Mouse (Mus musculus): ENCODE measurements around the gene Zfp101. TPM values are rescaled to one million over a fixed set of nuclear protein-coding genes. Genes with fewer than 3 reads are reported as not detected.

Gene Zfp101
- 1 to 10 TPM; 6.6 to 6.8 TPM for total RNA-seq (2021)

DNA sequence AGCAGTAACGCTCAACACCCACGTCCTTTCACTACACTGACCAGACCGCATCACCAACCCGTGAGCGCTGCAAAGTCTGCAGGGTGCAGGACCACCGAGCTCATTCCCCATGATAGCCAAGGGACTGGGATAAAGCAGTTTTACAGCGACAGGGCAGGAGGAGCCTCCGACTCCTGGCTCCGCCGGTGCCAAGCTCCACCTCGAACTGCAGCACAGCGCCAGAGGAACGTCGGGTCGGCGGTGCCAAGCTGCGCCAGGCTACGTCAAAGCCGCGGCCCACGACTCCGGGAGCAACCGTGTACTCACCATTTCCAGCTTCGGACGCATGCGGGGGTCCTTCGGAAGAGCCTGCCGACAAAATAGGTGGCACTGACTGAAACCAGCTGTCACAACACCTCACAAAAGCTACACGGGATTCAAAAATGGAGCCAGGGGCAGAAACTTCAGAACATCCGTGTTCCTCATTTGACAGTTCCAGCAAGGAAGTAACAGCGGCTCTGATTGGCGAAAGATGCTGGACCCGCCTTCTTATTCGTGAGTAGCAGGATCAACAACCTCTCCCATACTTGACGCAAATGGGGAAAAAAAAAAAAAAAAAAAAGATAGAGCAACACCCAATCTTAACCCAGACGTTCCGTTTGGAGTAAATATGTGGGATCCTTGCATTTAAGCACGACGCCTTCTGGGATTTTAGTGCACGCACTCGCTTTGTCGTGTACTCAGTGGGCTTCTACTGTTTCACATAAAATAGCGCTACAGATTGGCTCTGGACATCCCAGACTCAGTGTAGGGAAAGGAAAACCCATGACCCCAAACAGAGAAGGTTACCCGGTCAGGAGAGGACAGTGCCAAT is at the start of gene Zfp101:
Gene Zfp101 (minus strand): TSS at position 460 of the 853 bp plus-strand sequence.
- peak; percentile 95 to 96 for DNase-seq
- intact Hi-C loops (cut with DNase I) = loop anchor here (5.0 to 10.0 kb wide), 2 partner anchors 37 to 310 kb away; partner anchors contain the start of genes Zfp563 and Zfp81

DNA sequence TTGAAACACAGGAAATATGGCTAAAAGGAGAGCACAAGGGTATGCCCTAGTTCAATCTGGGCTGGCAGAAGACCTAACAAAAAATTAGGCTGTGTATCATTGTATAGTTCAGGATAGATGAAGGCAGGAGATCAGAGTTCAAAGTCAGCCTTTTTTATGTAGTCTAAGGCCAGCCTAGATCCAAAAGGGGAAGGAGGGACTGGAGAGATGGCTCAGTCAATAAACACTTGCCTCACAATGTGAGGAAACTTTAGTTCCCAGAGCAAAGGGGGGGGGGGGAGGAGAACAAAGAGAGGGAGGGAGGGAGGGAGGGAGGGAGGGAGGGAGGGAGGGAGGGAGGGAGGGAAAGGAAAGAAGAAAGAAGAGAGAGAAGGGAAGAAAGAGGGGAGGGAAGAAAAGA is 46.7 kb upstream of the Zfp101 start:
- intact Hi-C loops (cut with DNase I) = no loop called here
- no peak for DNase-seq

DNA sequence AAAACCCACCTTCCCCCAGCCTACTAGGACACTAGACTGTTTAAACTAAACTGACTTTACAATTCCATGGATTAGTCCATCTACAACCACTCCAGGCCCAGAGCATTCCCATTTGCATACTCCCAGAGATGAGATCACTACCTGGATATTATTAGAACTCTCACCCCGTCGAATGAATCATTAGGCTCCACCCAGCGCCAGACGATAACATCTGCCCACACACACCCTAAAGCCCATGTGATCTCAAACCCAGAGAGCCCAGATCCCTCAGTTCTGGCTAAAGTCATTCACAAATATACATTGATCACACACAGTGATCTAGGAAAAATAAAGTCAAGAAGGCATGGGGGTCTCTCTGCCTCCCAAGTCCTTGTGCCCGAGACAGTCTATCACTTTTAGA is 45.5 kb upstream of the Zfp101 start:
- peak; percentile 14 to 15 for DNase-seq
- intact Hi-C loops (cut with DNase I) = loop anchor here (1.0 to 5.0 kb wide), 4 partner anchors 52 to 387 kb away; no protein-coding TSS in a partner anchor

DNA sequence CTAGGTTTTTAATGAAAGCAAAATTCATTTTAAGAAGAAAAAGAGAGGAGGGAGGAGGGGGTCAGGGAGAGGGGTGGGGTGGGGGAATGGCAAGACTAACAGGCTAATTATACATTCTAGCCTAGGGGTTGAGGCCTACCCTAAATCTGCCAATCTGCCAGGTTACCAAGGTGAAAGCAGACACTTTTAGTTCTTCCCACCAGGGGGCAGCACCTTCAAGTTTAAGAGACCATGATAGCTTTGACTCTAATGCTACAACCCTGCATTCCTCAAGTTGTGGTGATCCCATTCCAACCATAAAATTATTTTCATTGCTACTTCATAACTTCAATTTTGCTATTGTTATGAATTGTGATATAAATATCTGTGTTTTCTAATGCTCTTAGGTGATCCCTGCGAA is 44.7 kb upstream of the Zfp101 start:
- peak; percentile 80 to 87 for DNase-seq
- intact Hi-C loops (cut with DNase I) = loop anchor here (1.0 to 5.0 kb wide), 4 partner anchors 53 to 388 kb away; no protein-coding TSS in a partner anchor

DNA sequence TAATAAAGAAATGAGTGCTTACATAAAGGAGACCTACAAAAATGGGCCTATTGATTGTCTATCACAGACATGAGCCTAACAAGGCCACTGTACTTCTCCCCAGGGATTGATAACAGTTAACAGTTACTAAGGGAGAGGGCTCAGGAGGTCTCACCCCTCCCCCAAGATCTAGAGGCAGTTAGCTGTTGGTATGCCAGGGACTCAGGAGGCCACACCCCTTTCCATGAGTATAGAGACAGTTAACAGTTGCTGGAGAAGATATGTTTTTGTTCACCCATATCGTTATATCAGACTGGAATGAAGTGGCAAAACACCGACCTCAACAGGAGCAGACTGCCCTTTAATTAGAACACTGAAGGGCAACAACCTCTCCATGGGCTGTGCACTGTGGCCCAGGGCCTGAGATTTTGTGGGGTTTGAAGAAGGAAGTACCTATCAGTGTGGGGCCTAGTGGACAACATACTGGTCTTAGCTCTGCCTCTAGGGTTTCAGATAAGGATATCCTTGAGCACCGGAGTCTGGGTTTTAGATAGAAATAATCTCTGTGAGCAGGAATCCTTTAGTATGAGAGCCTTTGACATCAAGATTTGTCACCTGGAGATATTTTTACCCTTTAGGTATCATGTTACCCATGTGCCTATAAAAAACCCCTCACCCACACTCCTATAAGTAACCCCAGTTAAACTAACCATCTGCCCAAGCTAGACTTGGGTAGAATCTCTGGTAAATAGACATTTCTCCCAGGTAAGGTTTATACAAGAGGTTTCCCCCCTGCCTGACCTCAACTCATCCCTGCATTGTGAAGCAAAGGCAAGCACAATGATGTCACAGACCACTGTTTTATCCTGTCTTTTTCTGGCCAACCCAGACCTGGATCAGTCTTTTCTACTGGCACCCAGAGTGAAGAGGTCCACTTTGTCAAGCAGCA is 37.8 kb upstream of the Zfp101 start, which contains the start of gene Actl9:
Gene Actl9 (plus strand): TSS at position 878 of the 928 bp plus-strand sequence.
- intact Hi-C loops (cut with DNase I) = no loop called here
- no peak for DNase-seq

DNA sequence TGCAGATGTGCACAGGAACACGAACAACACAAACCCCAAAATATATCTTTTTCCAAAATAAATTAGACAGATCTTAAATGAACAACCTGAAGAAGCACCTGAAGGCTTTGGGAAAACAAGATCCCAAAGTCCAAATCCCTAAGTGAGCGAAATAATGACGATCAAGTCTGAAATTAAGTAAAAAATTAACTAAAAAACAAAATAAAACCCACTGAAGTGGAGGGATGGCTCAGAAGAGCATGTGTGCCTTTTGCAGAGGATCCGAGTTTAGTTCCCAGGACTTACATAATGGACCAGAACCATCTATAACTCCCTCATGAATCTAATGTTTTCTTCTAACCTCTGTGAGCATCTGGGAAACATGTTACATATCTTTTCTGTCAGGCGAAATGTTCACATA is 2.2 kb downstream of the Zfp101 start:
- no peak for DNase-seq
- intact Hi-C loops (cut with DNase I) = loop anchor here (5.0 to 10.0 kb wide), 2 partner anchors 35 to 307 kb away; partner anchors contain the start of genes Zfp563 and Zfp81

DNA sequence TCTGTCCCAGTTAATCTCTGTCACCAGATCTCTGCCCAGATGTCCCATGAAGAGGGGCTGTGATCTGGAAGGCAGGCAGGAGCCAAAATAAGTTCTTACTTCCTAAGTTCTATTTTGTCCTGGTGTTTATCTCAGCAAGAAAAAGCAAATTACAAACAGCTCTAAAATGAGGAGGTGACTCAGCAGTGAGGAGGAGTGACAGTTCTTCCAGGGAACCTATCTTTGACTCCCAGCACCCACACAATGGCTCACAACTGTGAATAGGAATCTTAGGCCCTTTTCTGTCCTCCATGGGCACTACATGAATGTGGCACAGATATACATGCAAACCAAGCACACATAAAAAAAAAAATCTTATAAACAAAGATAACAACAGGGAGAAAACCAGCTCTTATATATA is 8.7 kb downstream of the Zfp101 start:
- no peak for DNase-seq
- intact Hi-C loops (cut with DNase I) = no loop called here

DNA sequence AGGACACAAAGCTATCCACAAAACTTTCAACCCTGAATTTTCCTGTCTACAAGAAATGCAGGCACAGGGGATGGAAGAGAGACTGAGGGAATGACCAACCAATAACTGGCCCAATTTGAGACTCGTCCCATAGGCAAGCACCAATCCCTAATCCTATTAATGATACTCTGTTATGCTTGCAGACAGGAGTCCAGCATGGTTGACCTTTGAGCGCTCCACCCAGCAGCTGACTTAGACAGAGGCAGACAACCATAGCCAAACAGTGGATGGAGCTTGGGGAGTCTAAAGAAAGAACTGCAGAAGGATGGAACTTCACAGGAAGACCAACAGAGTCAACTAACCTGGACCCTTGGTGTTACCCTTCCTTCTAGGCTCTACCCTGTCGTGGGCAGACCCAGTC is 21.6 kb downstream of the Zfp101 start:
- intact Hi-C loops (cut with DNase I) = no loop called here
- DNase-seq = no peak

DNA sequence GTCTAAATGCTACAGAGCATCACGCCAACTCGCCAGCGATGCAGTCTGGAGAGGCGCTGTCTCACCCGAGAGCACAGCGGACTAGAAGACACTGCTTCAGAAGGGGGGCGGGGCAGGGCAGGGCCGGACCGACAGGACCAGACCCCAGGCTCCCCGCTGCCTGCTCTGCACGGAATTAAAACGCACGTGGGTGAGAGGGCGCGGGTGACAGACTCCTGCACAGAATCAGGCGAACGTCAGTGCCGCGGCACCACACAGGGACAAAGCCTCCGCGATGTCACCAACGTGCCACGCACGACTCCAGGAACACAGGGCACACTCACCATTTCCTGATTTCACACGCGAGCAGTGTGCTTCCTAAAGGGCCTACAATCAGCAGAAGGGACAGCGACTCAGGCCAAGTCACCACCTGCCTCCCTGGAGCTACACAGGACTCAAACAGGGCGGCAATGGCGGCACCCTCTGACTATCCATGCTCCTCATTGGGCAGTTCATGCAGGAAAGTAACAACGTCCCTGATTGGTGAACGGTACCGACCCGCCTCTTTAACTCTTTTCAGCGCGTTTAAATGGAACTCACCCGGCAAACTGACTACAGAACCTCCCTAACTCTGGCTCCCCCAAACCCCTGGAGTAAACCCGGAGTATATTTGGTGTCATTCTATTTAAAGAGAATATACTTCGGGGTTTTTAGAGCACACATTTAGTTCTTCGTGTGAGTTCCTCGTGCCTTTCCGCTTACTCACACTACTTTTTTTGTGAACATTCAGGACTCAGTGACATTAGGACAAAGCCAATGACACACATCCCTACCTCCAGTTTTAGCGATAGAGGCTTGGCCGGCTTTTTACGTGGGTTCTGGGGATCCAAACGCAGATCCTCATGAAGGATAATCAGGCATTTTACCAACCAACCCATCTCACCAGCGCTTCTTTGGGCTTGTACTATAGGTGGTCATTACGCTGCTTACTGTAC is 35.7 kb downstream of the Zfp101 start, which contains the start of gene Zfp81:
Gene Zfp81 (minus strand): TSS at position 468 of the 974 bp plus-strand sequence.
- DNase-seq = peak; percentile 92
- intact Hi-C loops (cut with DNase I) = loop anchor here (1.0 to 5.0 kb wide), 2 partner anchors 13 to 34 kb away; partner anchors contain the start of gene Zfp101

DNA sequence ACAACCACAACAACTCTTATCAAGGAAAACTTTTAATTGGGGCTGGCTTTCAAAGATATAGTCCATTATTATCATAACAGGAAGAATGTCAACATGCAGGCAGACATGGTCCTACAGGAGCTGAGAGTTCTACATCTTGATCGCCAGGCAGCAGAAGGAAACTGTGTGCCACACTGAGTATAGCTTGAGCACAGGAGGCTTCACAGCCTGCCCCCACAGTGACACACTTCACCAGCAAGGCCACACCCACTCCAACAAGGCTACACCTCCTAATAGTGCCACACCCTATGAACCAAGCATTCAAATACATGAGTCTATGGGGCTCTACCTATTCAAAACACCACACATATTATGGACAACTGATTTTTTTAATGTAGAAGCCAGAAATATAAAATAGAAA is 41.5 kb downstream of the Zfp101 start:
- intact Hi-C loops (cut with DNase I) = no loop called here

More for the DNA sequence above, 41.5 kb downstream of the Zfp101 start:
- no peak for DNase-seq

Other genes starting within 250 kb of the Zfp101 start
- gene Olfr55, start 226.2 kb downstream of the Zfp101 start, total RNA-seq (2021) = not detected
- gene Olfr239, start 203.3 kb downstream of the Zfp101 start, total RNA-seq (2021) = not detected
- under 1 TPM; 0.12 to 0.19 TPM for gene Olfr1564, start 173.0 kb downstream of the Zfp101 start, total RNA-seq (2021)
- 10 to 100 TPM; 11.5 to 12.1 TPM for gene Zfp955a, start 139.5 kb downstream of the Zfp101 start, total RNA-seq (2021)
- not detected for gene Olfr63, start 130.0 kb downstream of the Zfp101 start, total RNA-seq (2021)
- gene Zfp955b, start 105.1 kb downstream of the Zfp101 start, total RNA-seq (2021) = 10 to 100 TPM; 14.4 to 15.5 TPM
- gene Zfp81, start 35.8 kb downstream of the Zfp101 start, total RNA-seq (2021) = 10 to 100 TPM in 1 of 2 experiments, 1 to 10 TPM in 1; 7.6 to 10.0 TPM
- gene Actl9, start 38.3 kb upstream of the Zfp101 start, total RNA-seq (2021) = not detected
- gene Adamts10, start 129.6 kb upstream of the Zfp101 start, total RNA-seq (2021) = 10 to 100 TPM; 37.3 to 37.4 TPM
- gene Myo1f, start 161.1 kb upstream of the Zfp101 start, total RNA-seq (2021) = 1 to 10 TPM; 1.3 to 2.2 TPM
- 10 to 100 TPM; 18.9 to 19.8 TPM for gene Zfp414, start 234.4 kb upstream of the Zfp101 start, total RNA-seq (2021)
- gene Pram1, start 243.4 kb upstream of the Zfp101 start, total RNA-seq (2021) = under 1 TPM in 1 of 2 experiments, not detected in 1; 0.47 TPM